Mouse (Mus musculus): ENCODE data around the gene Arl1.
"Not testable (repeated sequence)": the region's sequence is repeated elsewhere in the genome, so short reads cannot be mapped to it uniquely, and the experiment has no call there.

Arl1 gene

GRCm38 (mm10) chr10:88730571-88731495 lies at the start of gene Arl1:
TSS of gene Arl1 (plus strand) at chr10:88730858.
- DNase-seq (ENCODE audit: low spot score): peak; percentile 93

- DNase-seq (ENCODE audit: low spot score): no peak
These were observed 47.6 kb upstream of the Arl1 start for GRCm38 (mm10) chr10:88682904-88683563.

GRCm38 (mm10) chr10:88684925-88685324 lies 45.7 kb upstream of the Arl1 start, which contains the start of gene Spic:
TSS of gene Spic (minus strand) at chr10:88685015.
- DNase-seq (ENCODE audit: low spot score): no peak

- DNase-seq (ENCODE audit: low spot score): no peak
These were observed 29.7 kb upstream of the Arl1 start for GRCm38 (mm10) chr10:88700938-88701337.

GRCm38 (mm10) chr10:88708671-88709523 lies 21.8 kb upstream of the Arl1 start:
- DNase-seq (ENCODE audit: low spot score): peak; percentile 15

GRCm38 (mm10) chr10:88712359-88712758 lies 18.3 kb upstream of the Arl1 start:
- DNase-seq (ENCODE audit: low spot score): no peak

- no peak for DNase-seq (ENCODE audit: low spot score)
These were observed 15.9 kb upstream of the Arl1 start for GRCm38 (mm10) chr10:88714744-88715143.

- no peak for DNase-seq (ENCODE audit: low spot score)
These were observed 15.0 kb upstream of the Arl1 start for GRCm38 (mm10) chr10:88715621-88716020.

GRCm38 (mm10) chr10:88716986-88717755 lies 13.5 kb upstream of the Arl1 start:
- DNase-seq (ENCODE audit: low spot score): no peak

GRCm38 (mm10) chr10:88717756-88718025 lies 13.0 kb upstream of the Arl1 start:
- no peak for DNase-seq (ENCODE audit: low spot score)

- no peak for DNase-seq (ENCODE audit: low spot score)
These were observed 11.0 kb upstream of the Arl1 start for GRCm38 (mm10) chr10:88719618-88720017.

GRCm38 (mm10) chr10:88725343-88725742 lies 5.3 kb upstream of the Arl1 start:
- peak; percentile 42 for DNase-seq (ENCODE audit: low spot score)

GRCm38 (mm10) chr10:88727128-88727527 lies 3.5 kb upstream of the Arl1 start:
- peak; percentile 52 for DNase-seq (ENCODE audit: low spot score)

- DNase-seq (ENCODE audit: low spot score): no peak
These were observed 2.5 kb upstream of the Arl1 start for GRCm38 (mm10) chr10:88728166-88728565.

GRCm38 (mm10) chr10:88731496-88732308 lies 1.0 kb downstream of the Arl1 start:
- DNase-seq (ENCODE audit: low spot score): no peak

- DNase-seq (ENCODE audit: low spot score): no peak
These were observed 1.6 kb downstream of the Arl1 start for GRCm38 (mm10) chr10:88732309-88732622.

GRCm38 (mm10) chr10:88739074-88739473 lies 8.4 kb downstream of the Arl1 start:
- DNase-seq (ENCODE audit: low spot score): not testable (repeated sequence)

GRCm38 (mm10) chr10:88739818-88740217 lies 9.2 kb downstream of the Arl1 start:
- DNase-seq (ENCODE audit: low spot score): no peak

- DNase-seq (ENCODE audit: low spot score): no peak
These were observed 10.1 kb downstream of the Arl1 start for GRCm38 (mm10) chr10:88740781-88741180.

- DNase-seq (ENCODE audit: low spot score): no peak
These were observed 10.8 kb downstream of the Arl1 start for GRCm38 (mm10) chr10:88741426-88741825.
